Mouse (Mus musculus): ENCODE data around the gene Dusp8.

Gene Dusp8

GRCm38 (mm10) chr7:142084820-142085219 lies 10.8 kb downstream of the Dusp8 start:
- no peak for DNase-seq

- DNase-seq: no peak
Observed at GRCm38 (mm10) chr7:142084395-142084794, 11.2 kb downstream of the Dusp8 start.

DNA sequence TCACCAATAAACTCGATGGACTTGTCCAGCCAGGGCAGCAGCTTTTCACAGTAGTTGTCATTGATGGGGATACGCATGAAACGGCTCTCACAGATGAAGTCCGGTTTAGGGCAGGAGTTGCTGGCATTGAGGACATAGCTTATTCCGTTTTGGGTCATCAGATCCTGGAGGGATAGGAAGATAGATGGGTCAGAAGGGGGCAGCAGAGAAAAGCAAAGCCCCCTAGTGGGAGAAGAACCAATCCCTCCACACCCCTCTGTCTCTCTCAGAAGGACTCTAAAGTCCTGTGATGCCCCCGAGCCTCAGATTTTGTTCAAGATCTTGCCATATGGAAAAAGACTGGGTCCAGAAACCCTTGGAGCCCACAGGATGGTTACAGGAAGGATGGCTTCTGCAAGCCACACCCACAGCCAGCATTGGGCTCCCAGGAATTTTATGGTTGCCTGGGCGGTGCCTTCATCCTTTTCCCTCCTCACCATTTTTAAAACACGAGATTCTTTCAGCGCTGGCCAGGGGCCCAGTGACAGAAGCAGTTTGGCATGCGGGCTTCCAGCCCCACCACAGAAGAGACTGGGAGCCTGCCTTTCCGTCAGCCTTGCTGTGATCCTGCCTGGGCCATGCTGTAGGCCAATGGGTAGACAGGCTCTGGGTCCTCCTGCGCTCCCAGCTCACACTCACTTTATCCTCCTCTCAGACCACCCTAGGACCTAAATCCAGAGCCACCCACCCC lies 11.9 kb downstream of the Dusp8 start:
- no peak for DNase-seq

DNA sequence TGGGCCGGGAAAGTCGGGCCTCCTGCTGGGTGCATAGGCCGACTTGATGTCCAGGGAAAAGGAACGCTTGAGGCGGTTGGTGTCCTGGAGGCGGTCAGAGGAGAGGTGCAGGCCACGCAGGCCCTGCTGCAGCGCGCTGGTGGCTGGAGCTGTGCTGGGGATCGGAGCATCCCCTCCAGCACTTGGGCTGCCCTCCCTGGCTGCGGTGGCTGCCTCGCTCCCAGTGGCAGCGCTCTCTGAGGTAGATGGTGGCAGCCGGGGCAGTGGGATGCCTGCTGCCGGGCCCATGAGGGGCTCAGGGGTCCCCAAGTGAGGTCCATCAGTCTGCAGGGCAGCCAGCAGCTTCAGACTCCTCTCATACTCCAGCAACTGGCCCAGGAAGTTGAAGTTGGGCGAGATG lies 13.0 kb downstream of the Dusp8 start:
- DNase-seq: no peak

- no peak for DNase-seq
Observed at GRCm38 (mm10) chr7:142082179-142082578, 13.5 kb downstream of the Dusp8 start.

DNA sequence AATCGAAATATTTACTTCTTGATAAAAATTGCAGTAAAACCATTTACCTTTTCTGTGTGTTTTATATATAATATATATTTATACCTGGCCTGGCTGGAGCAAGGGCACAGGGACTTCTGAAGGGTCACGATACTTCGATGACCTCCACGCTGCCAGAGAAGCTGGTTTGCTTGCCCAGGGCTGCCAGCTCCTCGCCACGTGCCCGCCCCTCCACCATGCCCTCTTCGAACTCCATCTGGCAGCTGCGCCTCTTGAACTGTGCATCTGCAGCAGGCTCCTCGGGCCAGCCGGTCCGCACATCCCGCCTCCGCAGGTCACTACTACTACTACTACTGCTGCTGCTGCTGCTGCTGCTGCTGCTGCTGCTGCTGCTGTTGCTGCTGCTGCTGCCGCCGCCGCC lies 13.9 kb downstream of the Dusp8 start:
- DNase-seq: no peak

DNA sequence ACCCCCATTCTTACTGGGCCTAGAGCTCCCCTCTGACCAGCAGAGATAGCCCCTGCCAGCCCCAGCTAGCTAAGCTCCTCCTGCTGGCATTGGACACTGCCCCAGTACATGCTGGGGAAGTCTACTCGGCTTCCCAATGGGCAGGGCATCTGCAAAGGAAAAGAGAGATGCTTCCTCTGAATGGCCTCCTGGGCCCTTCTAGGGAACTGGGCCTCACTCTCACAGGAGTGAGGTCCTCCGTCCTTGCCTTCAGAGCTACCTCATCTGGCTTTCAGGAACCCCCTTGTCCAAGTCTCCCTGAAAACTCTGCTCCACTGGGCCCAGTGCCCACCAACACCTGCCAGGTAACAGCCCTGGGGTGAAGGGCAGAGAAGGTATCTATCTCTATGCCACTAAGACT lies 14.8 kb downstream of the Dusp8 start:
- DNase-seq: no peak

DNA sequence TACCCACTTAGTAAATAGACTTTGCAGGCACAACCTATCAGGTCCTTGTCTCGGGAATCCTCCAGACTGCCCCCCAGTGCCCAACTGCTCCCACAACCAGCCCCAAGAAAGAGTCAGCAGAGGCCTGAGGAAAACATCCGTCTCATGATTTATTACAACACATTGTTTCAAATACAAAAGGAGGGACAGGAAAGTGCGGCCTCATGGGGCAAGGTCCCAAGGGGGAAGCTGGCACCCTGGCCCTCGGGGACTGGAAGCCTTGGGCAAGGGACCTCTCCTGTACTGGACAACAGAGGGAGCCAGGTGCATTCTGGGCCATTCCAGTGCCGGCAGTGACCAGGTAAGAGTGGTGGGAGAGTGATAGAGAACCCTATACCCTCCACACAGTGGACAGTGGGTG lies 16.3 kb downstream of the Dusp8 start:
- DNase-seq: no peak

GRCm38 (mm10) chr7:142077138-142077537 lies 18.5 kb downstream of the Dusp8 start:
- no peak for DNase-seq

DNA sequence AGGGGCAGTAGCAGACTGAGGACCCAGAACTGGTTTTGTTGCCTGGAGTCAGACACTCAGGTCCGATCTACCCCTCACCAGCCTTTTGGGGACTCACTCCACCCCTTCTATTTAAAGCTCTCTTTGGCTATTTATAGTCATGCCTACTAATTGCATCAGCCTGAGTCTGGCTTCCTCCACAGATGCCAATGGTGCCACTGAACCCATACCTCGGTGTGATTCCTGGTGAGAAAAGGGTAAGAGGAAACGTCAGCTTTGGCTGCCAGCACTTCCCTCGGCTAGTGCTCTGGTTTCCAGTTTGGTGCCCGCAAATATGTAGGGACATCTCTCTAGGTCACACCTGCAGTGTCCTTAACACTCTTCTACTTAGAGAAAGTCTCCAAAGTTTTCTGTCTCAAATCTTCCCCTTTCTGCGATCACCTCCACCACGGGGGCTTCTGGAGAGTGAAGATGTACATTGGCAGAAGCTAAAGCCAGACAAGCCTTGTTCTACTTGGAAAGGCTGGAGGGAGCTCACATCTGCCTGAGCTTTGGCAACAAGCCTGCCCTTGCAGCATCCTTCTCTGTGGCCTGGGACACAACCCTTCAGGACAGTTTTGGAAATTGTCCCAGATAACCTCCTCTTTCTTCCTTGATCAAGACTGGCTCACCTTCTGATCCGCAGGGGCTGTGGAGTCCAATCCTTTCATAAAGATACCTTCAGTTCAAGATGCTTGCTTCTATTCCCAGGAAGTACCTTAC lies 21.3 kb downstream of the Dusp8 start:
- no peak for DNase-seq

- DNase-seq: no peak
Observed at GRCm38 (mm10) chr7:142071717-142072116, 23.9 kb downstream of the Dusp8 start.

- DNase-seq: no peak
Observed at GRCm38 (mm10) chr7:142071212-142071578, 24.4 kb downstream of the Dusp8 start.

- peak; percentile 68 for DNase-seq
Observed at GRCm38 (mm10) chr7:142070458-142071211, 25.0 kb downstream of the Dusp8 start.

- no peak for DNase-seq
Observed at GRCm38 (mm10) chr7:142068429-142068828, 27.2 kb downstream of the Dusp8 start.

DNA sequence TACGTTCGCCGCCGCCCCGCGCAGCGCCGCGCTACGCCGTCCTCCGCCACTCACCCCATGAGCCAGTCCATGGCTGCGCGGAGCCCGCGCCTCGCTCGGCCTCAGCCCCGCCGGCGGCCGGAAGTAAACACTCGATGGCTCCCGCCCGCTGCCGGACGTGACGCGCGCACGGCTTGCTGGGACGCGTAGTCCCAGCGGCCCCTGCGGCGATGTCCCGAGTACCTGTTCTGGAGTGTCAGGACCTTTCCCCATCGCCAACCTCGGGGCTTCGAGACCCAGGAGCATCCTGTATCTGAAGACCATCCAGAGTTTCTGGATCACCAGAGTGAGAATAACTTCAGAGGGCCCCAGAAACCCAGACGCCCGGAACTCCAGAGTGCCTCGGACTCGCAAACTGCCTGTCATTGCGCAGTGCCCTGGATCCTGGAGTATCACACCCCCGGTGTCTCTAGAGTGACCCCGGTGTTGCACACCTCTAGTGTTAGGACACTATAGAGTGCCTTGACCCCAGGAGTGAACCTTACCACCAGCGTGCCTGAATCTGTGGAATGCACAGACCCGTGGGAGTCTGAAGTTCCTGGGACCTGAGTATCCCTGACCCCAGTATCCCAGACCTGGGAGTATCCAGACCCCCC lies 34.6 kb downstream of the Dusp8 start, which contains the start of gene Mob2:
TSS of gene Mob2 (minus strand) at position 135 of the 635 bp plus-strand sequence.
- DNase-seq: peak; percentile 90

- DNase-seq: peak; percentile 52
Observed at GRCm38 (mm10) chr7:142060185-142060930, 35.3 kb downstream of the Dusp8 start.

DNA sequence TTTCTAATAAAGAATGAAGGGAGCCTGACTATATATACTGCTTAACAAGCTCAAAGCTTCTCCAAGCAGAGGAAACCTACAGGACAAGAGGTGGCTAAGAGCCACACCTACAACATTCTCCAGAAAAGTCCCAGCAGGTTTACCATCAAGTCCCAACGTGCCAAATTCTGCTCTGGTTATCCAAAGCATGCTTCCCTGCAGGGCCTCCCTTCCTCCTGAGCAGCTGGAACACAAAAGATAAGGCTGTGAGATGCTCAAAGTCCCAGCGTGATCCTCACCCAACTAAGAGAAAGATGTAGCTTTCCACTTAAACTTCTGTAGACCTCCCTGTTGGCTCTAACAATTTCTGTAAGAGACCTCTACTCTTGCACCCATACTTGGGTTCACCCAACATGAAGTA lies 36.6 kb downstream of the Dusp8 start:
- no peak for DNase-seq

GRCm38 (mm10) chr7:142057121-142057520 lies 38.5 kb downstream of the Dusp8 start:
- DNase-seq: no peak

GRCm38 (mm10) chr7:142056601-142057061 lies 39.0 kb downstream of the Dusp8 start:
- peak; percentile 18 for DNase-seq

DNA sequence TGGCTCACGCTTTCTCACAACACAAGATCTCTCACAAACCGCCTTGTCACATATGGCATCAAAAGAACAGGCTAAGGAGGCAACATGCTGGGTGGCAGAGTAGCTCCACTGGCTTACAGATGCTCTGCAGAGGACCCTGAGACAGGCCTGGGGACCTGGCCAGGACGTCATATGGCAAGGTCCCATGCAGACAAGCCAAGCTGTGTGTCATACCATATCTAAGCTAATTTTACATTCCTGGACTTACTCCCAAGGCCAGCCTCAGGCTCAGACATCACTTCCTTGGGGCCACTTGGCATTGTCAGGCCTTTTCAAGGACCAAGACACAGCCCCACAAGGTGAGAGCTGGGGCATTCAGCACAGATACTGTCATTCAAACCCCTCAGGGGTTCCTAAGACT lies 40.2 kb downstream of the Dusp8 start:
- no peak for DNase-seq

DNA sequence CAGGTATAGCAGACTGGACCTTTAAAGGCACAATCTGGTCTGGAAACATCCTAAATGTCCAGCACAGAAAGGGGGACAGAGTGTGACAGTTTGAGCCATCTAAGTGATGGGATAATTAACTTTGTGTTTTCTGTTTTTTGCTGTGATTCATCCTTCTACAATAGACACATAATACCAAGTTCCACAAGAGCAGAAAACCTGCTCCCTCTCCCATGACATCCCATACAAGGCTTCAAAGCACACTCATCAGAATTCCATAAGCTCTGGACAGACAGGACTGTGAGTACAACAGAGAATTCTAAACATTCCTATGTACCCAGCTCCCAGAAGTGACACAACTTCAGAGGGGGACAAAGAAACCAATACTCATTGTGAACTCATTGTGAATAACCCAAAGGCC lies 45.1 kb downstream of the Dusp8 start:
- DNase-seq: no peak

GRCm38 (mm10) chr7:142045932-142046331 lies 49.7 kb downstream of the Dusp8 start:
- no peak for DNase-seq
